Mouse (Mus musculus) G1E (cell line): Measurements from ENCODE around the gene Fhad1.
A peak's percentile ranks its signal among the peaks of the same experiment; 100 is the strongest.

ENCODE experiments used
- CTCF ChIP-seq: IDR thresholded peaks from 2 replicates; pipeline ENCODE4 v1.5.1; 2012; ENCODE audit warnings: low read depth, low read length, inconsistent platforms, mixed read lengths
- GATA1 ChIP-seq: IDR thresholded peaks from 2 replicates; pipeline ENCODE4 v1.6.1; 2012; ENCODE audit warnings: borderline replicate concordance, low read length, inconsistent platforms, mixed read lengths
- GATA2 ChIP-seq: IDR thresholded peaks from 2 replicates; pipeline ENCODE4 v1.6.1; 2012; ENCODE audit warnings: low read depth, low read length, inconsistent platforms, borderline replicate concordance
- POLR2AphosphoS5 ChIP-seq: IDR thresholded peaks from 2 replicates; pipeline ENCODE4 v1.6.1; 2012; ENCODE audit warnings: low read depth, low read length, inconsistent platforms; ENCODE audit not compliant: insufficient replicate concordance
- TAL1 ChIP-seq: conservative IDR thresholded peaks from 2 replicates; pipeline ENCODE4 v1.6.1; 2012; ENCODE audit warnings: low read depth, low read length, inconsistent platforms, mixed read lengths

GRCm38 (mm10) chr4:141962811-141963685, 51.8 kb downstream of the Fhad1 start:
- TF ChIP-seq CTCF: peak; percentile 59
- TF ChIP-seq GATA2: no peak
- no peak for TF ChIP-seq GATA1
- no peak for TF ChIP-seq POLR2AphosphoS5
- TF ChIP-seq TAL1: no peak
